Mouse (Mus musculus) erythroblast, adult 5-6 weeks (primary cell): Measurements from ENCODE around the gene Gm6763. TPM values are rescaled to one million over a fixed set of nuclear protein-coding genes. Genes with fewer than 3 reads are reported as not detected.
"Not testable (repeated sequence)": the region's sequence is repeated elsewhere in the genome, so short reads cannot be mapped to it uniquely, and the experiment has no call there.

Experiments used
- ATAC-seq: replicated peaks from 2 replicates; pipeline ENCODE4 v1.8.0; 2016; ENCODE audit warnings: moderate number of reproducible peaks, mild to moderate bottlenecking, moderate TSS enrichment, inconsistent platforms; ENCODE audit not compliant: poor library complexity, low FRiP score, severe bottlenecking
- total RNA-seq, 2 experiments: library from RNA; stranded (forward) in 1 of 2; stranded (reverse) in 1 of 2; fragments of 150-400 nt in 1 of 2; fragments of 200-764, 138-1000 nt in 1 of 2; gene quantifications; 2 replicates each; pipeline versions ENCODE4 v1.2.3 to v1.2.4; 2015 to 2017; ENCODE audit warnings: low replicate concordance in 2 of 2

Gm6763 gene
- total RNA-seq (2015; ENCODE audit: low replicate concordance) (not detected in 2 replicates), total RNA-seq (2017; ENCODE audit: low replicate concordance) (not detected in 2 replicates)

- not testable (repeated sequence) for ATAC-seq
Measured at GRCm38 (mm10) chr10:104151197-104151596, at the start of gene Gm6763. Gene Gm6763, plus strand, starts transcription at chr10:104151497.

- no peak for ATAC-seq
Measured at GRCm38 (mm10) chr10:104110044-104110443, 41.3 kb upstream of the Gm6763 start.

DNA sequence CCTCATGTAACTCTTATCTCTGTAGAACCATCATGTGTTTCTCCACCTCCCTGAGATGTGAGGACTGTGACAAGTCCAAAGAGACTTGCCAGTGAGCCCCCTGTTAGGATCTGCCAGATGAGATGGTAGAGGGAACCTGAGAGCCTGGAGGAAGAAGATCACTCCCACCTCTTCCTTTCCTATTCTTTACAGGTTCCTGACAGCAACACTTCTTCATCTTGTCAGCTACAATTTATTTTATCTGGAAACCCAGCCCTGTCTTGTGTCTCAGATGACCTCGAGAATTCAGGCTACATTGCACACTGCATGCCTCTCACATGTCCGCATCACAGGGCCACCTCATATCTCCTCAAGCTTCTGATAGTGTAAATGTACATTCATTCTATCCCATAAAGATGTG is 33.0 kb upstream of the Gm6763 start:
- ATAC-seq, result no peak

- not testable (repeated sequence) for ATAC-seq
Measured at GRCm38 (mm10) chr10:104142687-104143086, 8.6 kb upstream of the Gm6763 start, which contains the start of gene Gm21293. Gene Gm21293, plus strand, starts transcription at chr10:104142987.

GRCm38 (mm10) chr10:104159706-104160105 is 8.4 kb downstream of the Gm6763 start, which contains the start of gene Gm8764:
Gene Gm8764, plus strand, starts transcription at chr10:104160006.
- ATAC-seq, result not testable (repeated sequence)

- not testable (repeated sequence) for ATAC-seq
Measured at GRCm38 (mm10) chr10:104168215-104168614, 16.9 kb downstream of the Gm6763 start, which contains the start of gene Gm21304. Gene Gm21304, plus strand, starts transcription at chr10:104168515.

DNA sequence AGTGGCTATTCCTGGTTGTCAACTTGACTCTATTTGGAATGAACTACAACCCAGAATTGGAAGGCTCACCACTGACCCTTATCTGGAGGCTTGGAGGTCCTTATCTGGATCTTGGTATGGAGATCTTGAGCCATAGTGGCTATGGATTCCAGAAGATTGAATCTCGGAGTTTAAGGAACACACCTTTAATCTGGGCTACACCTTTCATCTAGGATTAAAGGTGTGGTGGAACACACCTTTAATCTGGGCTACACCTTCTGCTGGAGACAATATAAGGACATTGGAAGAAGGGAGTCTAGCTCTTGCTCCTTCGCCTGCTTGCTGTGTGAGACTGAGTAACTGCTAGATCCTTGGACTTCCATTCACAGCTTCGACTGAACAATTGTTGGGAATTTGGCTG is 25.4 kb downstream of the Gm6763 start, which contains the start of gene Gm21312:
Gene Gm21312, plus strand, starts transcription at position 301 of the 400 bp plus-strand sequence.
- not testable (repeated sequence) for ATAC-seq

DNA sequence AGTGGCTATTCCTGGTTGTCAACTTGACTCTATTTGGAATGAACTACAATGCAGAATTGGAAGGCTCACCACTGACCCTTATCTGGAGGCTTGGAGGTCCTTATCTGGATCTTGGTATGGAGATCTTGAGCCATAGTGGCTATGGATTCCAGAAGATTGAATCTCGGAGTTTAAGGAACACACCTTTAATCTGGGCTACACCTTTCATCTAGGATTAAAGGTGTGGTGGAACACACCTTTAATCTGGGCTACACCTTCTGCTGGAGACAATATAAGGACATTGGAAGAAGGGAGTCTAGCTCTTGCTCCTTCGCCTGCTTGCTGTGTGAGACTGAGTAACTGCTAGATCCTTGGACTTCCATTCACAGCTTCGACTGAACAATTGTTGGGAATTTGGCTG is 33.9 kb downstream of the Gm6763 start, which contains the start of gene Gm20765:
Gene Gm20765, plus strand, starts transcription at position 301 of the 400 bp plus-strand sequence.
- not testable (repeated sequence) for ATAC-seq

DNA sequence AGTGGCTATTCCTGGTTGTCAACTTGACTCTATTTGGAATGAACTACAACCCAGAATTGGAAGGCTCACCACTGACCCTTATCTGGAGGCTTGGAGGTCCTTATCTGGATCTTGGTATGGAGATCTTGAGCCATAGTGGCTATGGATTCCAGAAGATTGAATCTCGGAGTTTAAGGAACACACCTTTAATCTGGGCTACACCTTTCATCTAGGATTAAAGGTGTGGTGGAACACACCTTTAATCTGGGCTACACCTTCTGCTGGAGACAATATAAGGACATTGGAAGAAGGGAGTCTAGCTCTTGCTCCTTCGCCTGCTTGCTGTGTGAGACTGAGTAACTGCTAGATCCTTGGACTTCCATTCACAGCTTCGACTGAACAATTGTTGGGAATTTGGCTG is 42.4 kb downstream of the Gm6763 start, which contains the start of gene Gm4340:
Gene Gm4340, plus strand, starts transcription at position 301 of the 400 bp plus-strand sequence.
- not testable (repeated sequence) for ATAC-seq

Other genes starting within 250 kb of the Gm6763 start
- not detected in 2 replicates for gene Gm21293, start 8.5 kb upstream of the Gm6763 start, total RNA-seq (2015; ENCODE audit: low replicate concordance)
- not detected in 2 replicates for gene Gm21293, start 8.5 kb upstream of the Gm6763 start, total RNA-seq (2017; ENCODE audit: low replicate concordance)
- not detected in 2 replicates for gene Gm8764, start 8.5 kb downstream of the Gm6763 start, total RNA-seq (2015; ENCODE audit: low replicate concordance)
- gene Gm8764, start 8.5 kb downstream of the Gm6763 start, total RNA-seq (2017; ENCODE audit: low replicate concordance), result not detected in 2 replicates
- not detected in 2 replicates for gene Gm21304, start 17.0 kb downstream of the Gm6763 start, total RNA-seq (2015; ENCODE audit: low replicate concordance)
- gene Gm21304, start 17.0 kb downstream of the Gm6763 start, total RNA-seq (2017; ENCODE audit: low replicate concordance), result not detected in 2 replicates
- not detected in 2 replicates for gene Gm21312, start 25.5 kb downstream of the Gm6763 start, total RNA-seq (2015; ENCODE audit: low replicate concordance)
- gene Gm21312, start 25.5 kb downstream of the Gm6763 start, total RNA-seq (2017; ENCODE audit: low replicate concordance), result not detected in 2 replicates
- not detected in 2 replicates for gene Gm20765, start 34.0 kb downstream of the Gm6763 start, total RNA-seq (2015; ENCODE audit: low replicate concordance)
- gene Gm20765, start 34.0 kb downstream of the Gm6763 start, total RNA-seq (2017; ENCODE audit: low replicate concordance), result not detected in 2 replicates
- not detected in 2 replicates for gene Gm4340, start 42.5 kb downstream of the Gm6763 start, total RNA-seq (2015; ENCODE audit: low replicate concordance)
- not detected in 2 replicates for gene Gm4340, start 42.5 kb downstream of the Gm6763 start, total RNA-seq (2017; ENCODE audit: low replicate concordance)